Mouse (Mus musculus): ENCODE data around the gene Amh. TPM values are rescaled to one million over a fixed set of nuclear protein-coding genes. Genes with fewer than 3 reads are reported as not detected.
"Not testable (repeated sequence)": the region's sequence is repeated elsewhere in the genome, so short reads cannot be mapped to it uniquely, and the experiment has no call there.

Gene Amh
- total RNA-seq, 2 experiments from 2014 or later, result 1.9 to 3.8 TPM

DNA sequence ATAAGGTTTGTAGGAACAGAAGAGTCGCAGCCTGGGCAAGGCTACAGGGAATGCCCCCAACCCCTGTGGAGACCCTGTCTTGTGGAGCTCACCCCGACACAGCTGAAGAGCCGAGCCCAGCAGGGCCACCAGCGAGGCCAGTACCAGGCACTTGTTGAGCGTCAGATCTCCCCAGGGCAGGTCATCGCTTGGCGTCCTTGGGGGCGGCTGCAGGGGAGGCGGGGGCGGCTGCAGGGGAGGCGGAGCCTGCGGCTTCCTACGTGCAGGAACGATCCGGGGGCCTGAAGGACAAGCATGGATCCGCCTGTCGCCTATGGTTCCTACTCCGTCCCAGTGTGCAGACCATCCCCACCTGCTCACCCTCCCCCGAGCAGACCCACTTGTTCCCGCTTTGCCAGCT, 5.0 kb downstream of the Amh start:
- no peak overlapping the region for H3K4me3 ChIP-seq

DNA sequence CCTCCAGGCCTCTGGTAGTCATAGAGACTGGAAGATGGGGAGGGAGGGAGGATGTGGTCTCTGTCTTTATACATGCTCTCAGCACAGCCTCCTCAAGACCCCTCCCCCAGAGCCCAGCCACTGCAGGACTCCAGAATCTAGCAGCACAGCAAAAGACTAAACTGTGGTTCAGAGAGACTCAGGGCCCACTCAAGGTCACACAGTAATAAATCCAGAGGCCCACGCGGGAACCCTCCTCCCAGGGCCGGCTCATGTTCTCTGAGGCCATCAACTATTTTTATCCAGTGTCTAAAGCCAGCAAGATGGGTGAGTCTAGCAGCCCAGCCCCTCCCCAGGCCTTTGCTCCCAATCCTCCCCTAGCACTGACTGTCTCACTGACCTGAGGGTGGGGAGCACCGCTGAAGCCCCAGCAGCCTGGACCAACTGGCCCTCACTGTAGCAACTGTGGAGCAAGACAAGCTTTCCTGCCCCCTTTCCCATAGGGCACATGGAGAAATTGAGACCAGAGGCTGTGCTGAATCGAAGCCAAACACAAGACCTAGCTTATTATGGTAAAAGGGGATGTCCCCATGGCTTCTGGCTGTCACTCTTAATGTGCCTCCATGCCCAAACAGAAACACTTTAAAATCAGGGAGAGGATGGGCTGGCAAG, 7.5 kb downstream of the Amh start:
- no peak for DNase-seq (ENCODE audit: extremely low spot score in 1 of 2, low spot score in 2 of 2)
- TF ChIP-seq CTCF (IDR thresholded peaks at IDR 0.05), result no peak
- H3K4me3 ChIP-seq, result no peak overlapping the region
- intact Hi-C loops (cut with DNase I), result no loop called here
- H3K27ac ChIP-seq, result no peak overlapping the region

More for the DNA sequence above, 5.0 kb downstream of the Amh start:
- H3K27ac ChIP-seq, result no peak overlapping the region; the same call in 1 of the 2 replicates
- no peak for TF ChIP-seq CTCF (IDR thresholded peaks at IDR 0.05)
- no peak for DNase-seq (ENCODE audit: extremely low spot score in 1 of 2, low spot score in 2 of 2)
- intact Hi-C loops (cut with DNase I), result no loop called here

- Histone ChIP-seq H3K27ac (no peak within 1 kb of the TSS), H3K4me3 (no peak within 1 kb of the TSS)
- DNase-seq (ENCODE audit: extremely low spot score in 1 of 2, low spot score in 2 of 2), result no peak
- no peak for TF ChIP-seq CTCF (IDR thresholded peaks at IDR 0.05)
- intact Hi-C loops (cut with DNase I), result no loop called here
Observed at GRCm38 (mm10) chr10:80813366-80813765, 8.3 kb downstream of the Amh start, which contains the start of gene Jsrp1. TSS of gene Jsrp1 (minus strand) at chr10:80813498.

- peak; percentile 6; the same call in 1 of the 2 replicates for TF ChIP-seq CTCF (IDR thresholded peaks at IDR 0.05)
Observed at GRCm38 (mm10) chr10:80814800-80815199, 9.8 kb downstream of the Amh start.

DNA sequence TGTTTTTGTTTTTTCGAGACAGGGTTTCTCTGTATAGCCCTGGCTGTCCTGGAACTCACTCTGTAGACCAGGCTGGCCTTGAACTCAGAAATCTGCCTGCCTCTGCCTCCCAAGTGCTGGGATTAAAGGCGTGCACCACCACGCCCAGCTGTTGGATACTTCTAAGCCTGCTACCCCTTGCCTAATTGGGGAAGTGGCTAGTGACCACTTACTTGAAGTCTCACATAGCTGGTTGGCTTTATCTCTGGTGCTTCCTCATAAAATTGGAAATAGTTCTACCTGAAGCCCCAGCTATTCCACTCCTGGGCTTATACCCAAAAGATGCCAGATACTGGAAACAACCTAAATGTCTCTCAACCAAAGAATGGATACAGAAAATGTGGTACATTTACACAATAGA, 11.3 kb downstream of the Amh start:
- DNase-seq (ENCODE audit: extremely low spot score in 1 of 2, low spot score in 2 of 2); intact Hi-C loops (cut with DNase I); H3K4me3 ChIP-seq; H3K27ac ChIP-seq: not testable (repeated sequence)

More at GRCm38 (mm10) chr10:80814800-80815199, 9.8 kb downstream of the Amh start:
- DNase-seq (ENCODE audit: extremely low spot score in 1 of 2, low spot score in 2 of 2), result no peak
- no peak overlapping the region for H3K27ac ChIP-seq
- intact Hi-C loops (cut with DNase I), result no loop called here
- H3K4me3 ChIP-seq, result no peak overlapping the region

DNA sequence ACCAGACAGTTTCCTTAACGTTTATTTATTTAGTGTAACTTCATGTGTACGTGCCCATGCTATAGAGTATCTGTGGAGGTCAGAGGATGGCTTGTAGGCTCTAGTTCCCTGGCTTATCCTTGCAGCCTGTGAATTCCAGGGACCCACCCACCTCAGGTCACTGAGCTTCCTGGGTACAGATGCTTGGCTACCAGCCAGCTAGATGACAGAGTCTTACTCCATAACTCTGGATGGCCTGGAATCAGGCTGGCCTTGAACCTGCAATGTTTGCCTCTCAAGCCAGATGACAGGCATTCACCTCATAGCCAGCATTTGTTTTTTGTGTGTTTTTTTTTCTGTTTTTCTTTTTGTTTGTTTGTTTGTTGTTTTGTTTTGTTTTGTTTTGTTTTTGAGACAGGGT, 12.1 kb downstream of the Amh start:
- DNase-seq (ENCODE audit: extremely low spot score in 1 of 2, low spot score in 2 of 2), result no peak
- intact Hi-C loops (cut with DNase I), result no loop called here
- Histone ChIP-seq H3K27ac (no peak overlapping the region), H3K4me3 (no peak overlapping the region)
- TF ChIP-seq CTCF (IDR thresholded peaks at IDR 0.05), result no peak

DNA sequence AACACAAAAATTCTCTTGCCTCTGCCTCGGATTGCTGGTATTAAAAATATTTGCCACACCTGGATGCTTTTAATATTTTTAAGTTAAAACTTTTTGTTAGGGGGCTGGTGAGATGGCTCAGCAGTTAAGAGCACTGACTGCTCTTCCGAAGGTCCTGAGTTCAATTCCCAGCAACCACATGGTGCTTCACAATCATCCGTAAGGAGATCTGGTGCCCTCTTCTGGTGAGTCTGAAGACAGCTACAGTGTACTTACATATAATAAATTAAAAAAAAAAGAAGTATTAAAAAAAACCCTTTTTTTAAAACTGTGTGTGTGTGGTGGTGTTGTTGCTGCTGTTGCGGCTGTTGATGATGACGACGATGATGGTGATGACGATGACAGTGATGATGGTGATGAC, 12.9 kb downstream of the Amh start:
- TF ChIP-seq CTCF (IDR thresholded peaks at IDR 0.05), result peak; percentile 30
- intact Hi-C loops (cut with DNase I); H3K4me3 ChIP-seq; H3K27ac ChIP-seq; DNase-seq (ENCODE audit: extremely low spot score in 1 of 2, low spot score in 2 of 2): not testable (repeated sequence)

- TF ChIP-seq CTCF (IDR thresholded peaks at IDR 0.05), result no peak
- Histone ChIP-seq H3K27ac (no peak overlapping the region), H3K4me3 (no peak overlapping the region)
- no peak for DNase-seq (ENCODE audit: extremely low spot score in 1 of 2, low spot score in 2 of 2)
- intact Hi-C loops (cut with DNase I), result no loop called here
Observed at GRCm38 (mm10) chr10:80818599-80819281, 13.7 kb downstream of the Amh start.

GRCm38 (mm10) chr10:80819406-80819805, 14.4 kb downstream of the Amh start:
- TF ChIP-seq CTCF (IDR thresholded peaks at IDR 0.05), result no peak
- intact Hi-C loops (cut with DNase I), result no loop called here
- H3K4me3 ChIP-seq, result no peak overlapping the region
- no peak overlapping the region for H3K27ac ChIP-seq
- no peak for DNase-seq (ENCODE audit: extremely low spot score in 1 of 2, low spot score in 2 of 2)

DNA sequence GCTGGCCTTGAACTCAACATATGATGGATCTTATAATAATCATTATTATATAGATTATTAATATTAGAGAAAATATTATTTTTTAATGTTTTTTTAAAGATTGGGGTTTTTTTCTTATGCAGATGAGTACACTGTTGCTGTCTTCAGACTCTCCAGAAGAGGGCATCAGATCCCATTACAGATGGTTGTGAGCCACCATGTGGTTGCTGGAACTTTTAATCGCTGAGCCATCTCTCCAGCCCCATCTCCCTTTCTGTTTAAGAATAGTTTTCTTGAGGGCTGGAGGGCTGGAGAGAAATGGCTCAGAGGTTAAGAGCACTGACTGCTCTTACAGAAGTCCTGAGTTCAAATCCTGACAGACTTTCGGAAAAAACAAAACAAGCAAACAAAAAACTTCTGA, 16.9 kb downstream of the Amh start:
- H3K27ac ChIP-seq, result no peak overlapping the region
- H3K4me3 ChIP-seq, result no peak overlapping the region
- TF ChIP-seq CTCF (IDR thresholded peaks at IDR 0.05), result peak; percentile 84
- intact Hi-C loops (cut with DNase I), result loop anchor here (2.0 kb wide), 1 partner anchor 59 kb away; no protein-coding TSS in a partner anchor
- no peak for DNase-seq (ENCODE audit: extremely low spot score in 1 of 2, low spot score in 2 of 2)

DNA sequence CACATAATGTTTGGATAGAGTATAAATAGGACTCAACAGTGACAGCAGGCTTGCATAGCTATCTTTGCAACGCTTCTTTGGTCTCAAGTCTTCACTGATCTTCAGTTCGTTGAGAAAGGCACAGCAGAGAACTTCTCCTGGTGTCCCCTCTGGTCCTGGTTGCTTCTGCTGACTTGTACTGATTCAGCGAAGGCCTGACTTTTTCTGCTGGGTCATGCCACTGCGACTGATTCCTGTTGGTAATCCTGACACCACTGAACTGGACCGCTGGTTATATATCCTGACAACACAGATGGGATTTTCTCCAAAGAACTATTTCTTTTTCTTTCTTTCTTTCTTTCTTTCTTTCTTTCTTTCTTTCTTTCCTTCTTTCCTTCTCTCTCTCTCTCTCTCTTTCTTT, 17.5 kb downstream of the Amh start:
- Histone ChIP-seq H3K4me3 (no peak overlapping the region), H3K27ac (no peak overlapping the region)
- TF ChIP-seq CTCF (IDR thresholded peaks at IDR 0.05), result no peak
- no peak for DNase-seq (ENCODE audit: extremely low spot score in 1 of 2, low spot score in 2 of 2)
- intact Hi-C loops (cut with DNase I), result loop anchor here (2.0 kb wide), 1 partner anchor 58 kb away; no protein-coding TSS in a partner anchor

DNA sequence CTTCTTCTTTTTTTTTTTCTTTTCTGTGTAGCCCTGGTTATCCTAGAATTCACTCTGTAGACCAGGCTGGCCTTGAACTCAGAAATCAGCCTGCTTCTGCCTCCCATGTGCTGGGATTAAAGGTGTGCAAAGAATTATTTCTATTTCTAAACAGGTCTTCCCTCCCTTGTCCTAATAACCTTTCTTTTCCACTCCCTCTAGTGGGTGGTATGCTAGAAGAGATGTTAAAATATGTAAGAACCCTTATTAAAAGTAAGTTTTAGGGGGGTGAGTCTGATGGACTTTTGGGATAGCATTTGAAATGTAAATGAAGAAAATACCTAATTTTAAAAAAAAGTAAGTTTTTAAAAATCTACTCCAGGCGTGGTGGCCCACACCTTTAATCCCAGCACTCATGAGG, 18.3 kb downstream of the Amh start:
- no peak overlapping the region for H3K4me3 ChIP-seq
- TF ChIP-seq CTCF (IDR thresholded peaks at IDR 0.05), result no peak; the same call in 1 of the 2 replicates
- H3K27ac ChIP-seq, result no peak overlapping the region
- intact Hi-C loops (cut with DNase I), result loop anchor here (2.0 kb wide), 1 partner anchor 57 kb away; no protein-coding TSS in a partner anchor
- no peak for DNase-seq (ENCODE audit: extremely low spot score in 1 of 2, low spot score in 2 of 2)

Data from left cerebral cortex, adult 2 months (tissue).